Mouse (Mus musculus) forebrain, postnatal 0 days (tissue): ENCODE results near the gene Cacna2d3. TPM values are rescaled to one million over a fixed set of nuclear protein-coding genes. Genes with fewer than 3 reads are reported as not detected.

Experiments
- ATAC-seq: fragments of 200-750 bp; cut with Nextera tagmentation; 2 replicates; pipeline ENCODE4 v1.8.0; 2017; ENCODE audit warnings: mild to moderate bottlenecking, moderate library complexity
- DNase-seq: peaks from one replicate; pipeline ENCODE4 v3.0.0-alpha.2; 2015
- H3K27ac ChIP-seq: fragments of 300-500 bp; sonication (generic); 2 replicates; pipeline ENCODE4 v1.5.1; 2014; ENCODE audit warnings: low read depth, mild to moderate bottlenecking, antibody characterized with exemption, low read length, moderate library complexity, mixed read lengths
- H3K27me3 ChIP-seq: fragments of 300-500 bp; sonication (generic); 2 replicates; pipeline ENCODE4 v1.6.1; 2014; ENCODE audit warnings: mild to moderate bottlenecking, low read length, mixed read lengths; ENCODE audit not compliant: insufficient read depth
- H3K36me3 ChIP-seq: fragments of 300-500 bp; sonication (generic); 2 replicates; pipeline ENCODE4 v1.6.1; 2014; ENCODE audit warnings: mild to moderate bottlenecking, moderate library complexity; ENCODE audit not compliant: insufficient read depth
- H3K4me1 ChIP-seq: fragments of 300-500 bp; sonication (generic); 2 replicates; pipeline ENCODE4 v1.6.1; 2014; ENCODE audit warnings: antibody characterized with exemption; ENCODE audit not compliant: insufficient read depth
- H3K4me2 ChIP-seq: fragments of 300-500 bp; sonication (generic); 2 replicates; pipeline ENCODE4 v1.6.1; 2014; ENCODE audit warnings: low read depth, mild to moderate bottlenecking, moderate library complexity
- H3K4me3 ChIP-seq: fragments of 300-500 bp; sonication (generic); 2 replicates; pipeline ENCODE4 v1.5.1; 2014; ENCODE audit warnings: low read depth, low read length, mixed read lengths
- H3K9ac ChIP-seq: fragments of 300-500 bp; sonication (generic); 2 replicates; pipeline ENCODE4 v1.6.1; 2014; ENCODE audit warnings: mild to moderate bottlenecking
- H3K9me3 ChIP-seq: fragments of 300-500 bp; sonication (generic); 2 replicates; pipeline ENCODE4 v1.6.1; 2016; ENCODE audit warnings: low read length
- CTCF ChIP-seq: sonication (generic); IDR thresholded peaks from 2 replicates; pipeline ENCODE4 v1.5.1; 2016; ENCODE audit warnings: antibody characterized with exemption, control low read depth, low read depth
- WGBS: fragments of 180-500 bp; shearing (Covaris S2); extraction: QIAGEN DNeasy Blood & Tissue Kit; methylation state at CpG from one replicate; pipeline ENCODE4 v1.1.7; 2014; 5-methylcytosine and 5-hydroxymethylcytosine counted together
- polyA plus RNA-seq: library from polyadenylated mRNA; unstranded; fragments of >200 nt; fragmentation: Nextera tagmentation; extraction: Ambion mirVana; gene quantifications from 2 replicates; pipeline ENCODE4 v1.2.1, GENCODE M21; 2015
- total RNA-seq: library from RNA; depleted of rRNA; stranded (reverse); fragments of >200 nt; gene quantifications from 2 replicates; pipeline ENCODE4 v1.2.3, GENCODE M21; 2014

Gene Cacna2d3
- total and polyA plus RNA-seq, 2 experiments from 2014 or later: 28.1 to 37.7 TPM

DNA sequence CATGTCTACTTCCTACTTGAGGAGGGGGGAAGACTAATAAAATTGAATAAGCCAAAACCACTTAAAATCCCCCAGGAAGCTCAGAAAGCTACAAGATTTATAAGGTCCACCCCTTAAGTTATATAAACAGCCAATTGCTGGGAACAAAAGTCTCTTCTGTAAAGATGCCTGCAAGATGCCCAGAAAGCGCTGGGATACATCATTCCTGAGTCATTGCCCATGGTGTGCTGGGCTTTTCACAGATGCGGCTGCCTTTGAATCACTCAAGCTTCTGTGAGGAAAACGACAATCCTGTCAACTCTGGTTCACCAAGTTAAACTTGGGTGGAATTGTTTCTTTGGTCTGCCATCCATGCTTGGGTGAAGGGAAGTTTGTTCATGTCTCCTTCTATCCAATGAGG is 165.5 kb downstream of the Cacna2d3 start:
- no peak for ATAC-seq
- no peaks in the 10 kb centered on the region for H3K9me3 ChIP-seq
- no peaks in the 10 kb centered on the region for H3K27me3 ChIP-seq
- TF ChIP-seq CTCF: no peak
- H3K36me3 ChIP-seq: no peaks in the 10 kb centered on the region
- no peak overlapping the region for H3K9ac ChIP-seq
- H3K4me1 ChIP-seq: no peaks in the 10 kb centered on the region
- WGBS: 92% methylated on average over 3 of the region's 3 CpGs
- H3K4me3 ChIP-seq: no peak overlapping the region
- H3K4me2 ChIP-seq: no peak overlapping the region
- no peak for DNase-seq
- no peak overlapping the region for H3K27ac ChIP-seq

DNA sequence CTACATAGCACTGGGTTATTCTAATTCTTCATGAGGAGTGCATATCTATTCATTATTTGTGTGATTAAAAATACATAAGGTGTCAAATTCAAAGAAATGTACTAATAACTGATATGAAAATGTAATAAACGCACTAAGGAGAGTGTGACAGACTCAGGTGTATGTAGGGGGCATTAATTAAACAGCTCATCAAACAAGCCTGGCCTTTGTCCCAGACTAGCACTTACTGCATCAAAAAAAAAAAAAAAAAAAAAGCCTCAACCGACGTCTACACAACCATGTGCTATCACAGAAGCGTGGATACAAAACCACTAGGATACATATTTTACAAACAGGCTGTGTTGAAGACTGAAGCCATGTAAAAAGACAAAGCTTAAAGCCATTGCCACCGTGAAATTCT is 169.2 kb downstream of the Cacna2d3 start:
- 72% methylated on average over 5 of the region's 5 CpGs for WGBS
- no peaks in the 10 kb centered on the region for H3K27me3 ChIP-seq
- no peak for TF ChIP-seq CTCF

GRCm38 (mm10) chr14:29548646-29549045 is 173.0 kb downstream of the Cacna2d3 start:
- no peak for ATAC-seq
- WGBS: 32% methylated on average over 5 of the region's 5 CpGs
- TF ChIP-seq CTCF: no peak
- Histone ChIP-seq H3K36me3 (no peaks in the 10 kb centered on the region), H3K9ac (no peak overlapping the region), H3K27me3 (no peaks in the 10 kb centered on the region), H3K4me3 (no peak overlapping the region), H3K4me2 (no peak overlapping the region), H3K9me3 (no peaks in the 10 kb centered on the region), H3K4me1 (no peaks in the 10 kb centered on the region), H3K27ac (no peak overlapping the region)
- DNase-seq: no peak

More for the DNA sequence above, 169.2 kb downstream of the Cacna2d3 start:
- H3K9me3 ChIP-seq: no peaks in the 10 kb centered on the region
- no peaks in the 10 kb centered on the region for H3K36me3 ChIP-seq
- no peak overlapping the region for H3K4me2 ChIP-seq
- no peaks in the 10 kb centered on the region for H3K4me1 ChIP-seq
- H3K27ac ChIP-seq: no peak overlapping the region
- no peak overlapping the region for H3K9ac ChIP-seq
- DNase-seq (no peak), ATAC-seq (no peak)
- no peak overlapping the region for H3K4me3 ChIP-seq

- H3K36me3 ChIP-seq: no peaks in the 10 kb centered on the region
- DNase-seq (no peak), ATAC-seq (no peak)
- TF ChIP-seq CTCF: no peak
- 70% methylated on average over 3 of the region's 3 CpGs for WGBS
- H3K27me3 ChIP-seq: no peaks in the 10 kb centered on the region
- no peak overlapping the region for H3K4me2 ChIP-seq
- H3K9me3 ChIP-seq: no peaks in the 10 kb centered on the region
- no peak overlapping the region for H3K4me3 ChIP-seq
- peaks cover 8% of the 10 kb centered on the region for H3K4me1 ChIP-seq
- H3K27ac ChIP-seq: no peak overlapping the region
- H3K9ac ChIP-seq: no peak overlapping the region
Measured at GRCm38 (mm10) chr14:29530516-29530915, 191.1 kb downstream of the Cacna2d3 start.

- no peak for ATAC-seq
- WGBS: 41% methylated on average over 10 of the region's 10 CpGs
- Histone ChIP-seq H3K4me2 (no peak overlapping the region), H3K4me1 (peaks cover 8% of the 10 kb centered on the region), H3K9ac (no peak overlapping the region), H3K9me3 (no peaks in the 10 kb centered on the region), H3K36me3 (no peaks in the 10 kb centered on the region), H3K27me3 (no peaks in the 10 kb centered on the region), H3K27ac (no peak overlapping the region), H3K4me3 (no peak overlapping the region)
- no peak for DNase-seq
- no peak for TF ChIP-seq CTCF
Measured at GRCm38 (mm10) chr14:29528696-29529095, 193.0 kb downstream of the Cacna2d3 start.

DNA sequence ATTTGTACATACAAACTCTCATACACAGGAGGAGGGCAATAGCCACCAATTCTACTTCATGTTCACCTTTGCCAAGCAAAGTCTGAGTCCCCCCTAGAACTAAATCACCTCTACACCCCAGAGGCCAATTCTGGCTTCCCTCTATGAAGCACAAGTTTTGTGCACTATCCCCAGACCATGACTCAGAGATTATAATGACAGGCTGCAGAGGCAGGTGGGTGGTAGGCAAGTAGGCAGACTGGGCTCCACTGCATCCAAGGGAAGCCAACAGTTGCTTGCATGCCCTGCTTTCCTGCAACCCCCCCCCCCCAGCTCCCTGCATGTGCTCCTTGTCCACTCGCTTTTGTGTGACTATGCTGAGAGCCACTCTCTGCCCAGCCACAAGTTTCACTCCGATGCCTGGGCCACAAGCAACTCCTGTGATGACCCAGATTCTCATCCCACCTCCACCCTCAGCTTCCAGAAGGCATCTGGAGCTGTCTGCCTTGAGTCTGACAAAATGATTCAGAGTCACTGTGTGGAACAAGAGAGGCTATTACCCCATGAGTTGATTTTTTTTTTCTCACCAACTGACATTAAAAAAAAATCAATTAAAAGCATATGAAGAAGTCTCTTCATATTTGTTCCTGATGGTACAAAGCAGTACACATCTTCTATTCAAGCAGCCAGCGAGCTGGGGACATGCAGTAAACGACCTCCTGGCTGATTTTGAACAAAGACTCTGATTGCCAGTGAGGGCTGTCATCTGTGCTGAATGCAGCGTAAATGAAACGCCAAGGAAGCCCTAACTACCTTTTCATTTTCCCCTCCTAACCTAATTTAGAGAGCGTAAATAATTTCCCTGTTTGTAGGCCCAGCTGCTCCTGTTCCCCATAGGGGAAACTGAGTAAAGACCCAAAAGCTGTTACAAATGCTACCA is 201.7 kb downstream of the Cacna2d3 start:
- H3K36me3 ChIP-seq: no peaks in the 10 kb centered on the region
- DNase-seq: peak; percentile 35
- 29% methylated on average over 7 of the region's 7 CpGs for WGBS

GRCm38 (mm10) chr14:29502667-29503066 is 219.0 kb downstream of the Cacna2d3 start:
- 22% methylated on average over 5 of the region's 5 CpGs for WGBS

More for the DNA sequence above, 201.7 kb downstream of the Cacna2d3 start:
- H3K9me3 ChIP-seq: no peaks in the 10 kb centered on the region
- no peaks in the 10 kb centered on the region for H3K4me1 ChIP-seq
- no peaks in the 10 kb centered on the region for H3K27me3 ChIP-seq
- H3K4me2 ChIP-seq: no peak overlapping the region
- H3K9ac ChIP-seq: no peak overlapping the region
- no peak overlapping the region for H3K4me3 ChIP-seq
- 0 out of 2 replicates have a peak overlapping the region, but pooled peaks have one; percentile 9 for H3K27ac ChIP-seq
- no peak for TF ChIP-seq CTCF
- ATAC-seq: 0 out of 2 replicates have a peak, but pooled peaks have one; percentile 27

More at GRCm38 (mm10) chr14:29502667-29503066, 219.0 kb downstream of the Cacna2d3 start:
- Histone ChIP-seq H3K36me3 (no peaks in the 10 kb centered on the region), H3K4me2 (no peak overlapping the region), H3K9me3 (no peaks in the 10 kb centered on the region), H3K27me3 (no peaks in the 10 kb centered on the region), H3K27ac (no peak overlapping the region), H3K4me3 (no peak overlapping the region), H3K9ac (no peak overlapping the region), H3K4me1 (no peaks in the 10 kb centered on the region)
- DNase-seq (no peak), ATAC-seq (no peak)
- TF ChIP-seq CTCF: no peak
